Mouse (Mus musculus): ENCODE data around the gene Ddi2.
"Not testable (repeated sequence)": the region's sequence is repeated elsewhere in the genome, so short reads cannot be mapped to it uniquely, and the experiment has no call there.

Ddi2 gene

GRCm38 (mm10) chr4:141722731-141723672, at the start of gene Ddi2:
Ddi2 (minus strand) TSS chr4:141723419.
- DNase-seq (ENCODE audit: low read depth in 1 of 2, low spot score in 2 of 2), result peak; percentile 61 to 84

GRCm38 (mm10) chr4:141773019-141773418, 49.8 kb upstream of the Ddi2 start:
- not testable (repeated sequence) for DNase-seq (ENCODE audit: low read depth in 1 of 2, low spot score in 2 of 2)

GRCm38 (mm10) chr4:141771823-141772222, 48.6 kb upstream of the Ddi2 start:
- DNase-seq (ENCODE audit: low read depth in 1 of 2, low spot score in 2 of 2), result no peak

GRCm38 (mm10) chr4:141769501-141770160, 46.4 kb upstream of the Ddi2 start:
- no peak for DNase-seq (ENCODE audit: low read depth in 1 of 2, low spot score in 2 of 2)

GRCm38 (mm10) chr4:141767353-141768036, 44.3 kb upstream of the Ddi2 start:
- DNase-seq (ENCODE audit: low read depth in 1 of 2, low spot score in 2 of 2), result no peak

GRCm38 (mm10) chr4:141766668-141767352, 43.6 kb upstream of the Ddi2 start:
- no peak for DNase-seq (ENCODE audit: low read depth in 1 of 2, low spot score in 2 of 2)

GRCm38 (mm10) chr4:141766316-141766667, 43.1 kb upstream of the Ddi2 start:
- peak; percentile 40 to 49 for DNase-seq (ENCODE audit: low read depth in 1 of 2, low spot score in 2 of 2)

GRCm38 (mm10) chr4:141765008-141765407, 41.8 kb upstream of the Ddi2 start:
- DNase-seq (ENCODE audit: low read depth in 1 of 2, low spot score in 2 of 2), result no peak

GRCm38 (mm10) chr4:141763476-141763875, 40.3 kb upstream of the Ddi2 start:
- no peak for DNase-seq (ENCODE audit: low read depth in 1 of 2, low spot score in 2 of 2)

GRCm38 (mm10) chr4:141762102-141762598, 38.9 kb upstream of the Ddi2 start:
- DNase-seq (ENCODE audit: low read depth in 1 of 2, low spot score in 2 of 2), result no peak

- DNase-seq (ENCODE audit: low read depth in 1 of 2, low spot score in 2 of 2), result no peak
Observed at GRCm38 (mm10) chr4:141760942-141761341, 37.7 kb upstream of the Ddi2 start.

- DNase-seq (ENCODE audit: low read depth in 1 of 2, low spot score in 2 of 2), result no peak
Observed at GRCm38 (mm10) chr4:141758874-141759542, 35.8 kb upstream of the Ddi2 start.

- no peak for DNase-seq (ENCODE audit: low read depth in 1 of 2, low spot score in 2 of 2)
Observed at GRCm38 (mm10) chr4:141757124-141757523, 33.9 kb upstream of the Ddi2 start.

GRCm38 (mm10) chr4:141755375-141755930, 32.2 kb upstream of the Ddi2 start:
- no peak for DNase-seq (ENCODE audit: low read depth in 1 of 2, low spot score in 2 of 2)

GRCm38 (mm10) chr4:141752076-141752421, 28.8 kb upstream of the Ddi2 start:
- DNase-seq (ENCODE audit: low read depth in 1 of 2, low spot score in 2 of 2), result no peak

- DNase-seq (ENCODE audit: low read depth in 1 of 2, low spot score in 2 of 2), result no peak
Observed at GRCm38 (mm10) chr4:141751419-141752075, 28.3 kb upstream of the Ddi2 start.

GRCm38 (mm10) chr4:141750826-141751225, 27.6 kb upstream of the Ddi2 start:
- DNase-seq (ENCODE audit: low read depth in 1 of 2, low spot score in 2 of 2), result no peak

- no peak for DNase-seq (ENCODE audit: low read depth in 1 of 2, low spot score in 2 of 2)
Observed at GRCm38 (mm10) chr4:141749557-141749956, 26.3 kb upstream of the Ddi2 start.

GRCm38 (mm10) chr4:141746578-141747346, 23.5 kb upstream of the Ddi2 start, which contains the start of gene Agmat:
Agmat (plus strand) TSS chr4:141746672.
- DNase-seq (ENCODE audit: low read depth in 1 of 2, low spot score in 2 of 2), result no peak

All from monocyte, adult 2 months (primary cell).